ENCODE assay signal across 18 mouse cellular contexts in the genomic region with DNA sequence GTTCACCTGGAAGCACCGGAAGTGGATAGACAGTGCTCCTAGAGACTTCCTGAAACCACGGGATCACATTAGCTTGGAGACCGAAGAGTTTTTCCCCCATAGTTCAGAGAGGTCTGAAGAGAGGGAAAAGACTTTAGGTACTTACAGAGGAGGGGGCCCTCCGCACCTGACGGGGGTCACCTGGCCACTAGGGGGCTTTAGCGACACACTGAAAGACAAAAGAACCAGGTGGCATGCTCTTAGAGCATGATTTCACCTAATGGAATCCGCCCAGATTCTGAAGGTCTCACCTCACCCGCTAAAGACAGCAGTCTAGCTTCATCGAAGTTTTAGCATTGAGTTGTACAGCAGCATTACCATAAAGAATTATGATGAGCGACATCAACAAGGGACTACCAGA. TPM values are rescaled to one million over a fixed set of nuclear protein-coding genes. Genes with fewer than 3 reads are reported as not detected.
DNase-seq lines count a peak whose midpoint lies in the region; ATAC-seq and TF ChIP-seq lines count a peak whose summit lies in the region.
"Had no signal": no experiment of that assay in that cellular context is flagged by ENCODE, and none has a peak within 500 bp of the region (broad histone marks: within the 10 kb centered on the region; RNA-seq: fewer than 3 reads in every experiment).

No protein-coding gene starts in this region.

- no peaks in the 10 kb centered on the region for H3K36me3 ChIP-seq in liver, adult 2 months (ENCODE audit: control insufficient read depth, insufficient read depth, low read length)
- no peaks in the 10 kb centered on the region for H3K36me3 ChIP-seq in liver, embryonic 11.5 days (ENCODE audit: control insufficient read depth, insufficient read depth, low read length)
- H3K36me3 ChIP-seq in hindbrain, embryonic 14.5 days (replicated peaks; ENCODE audit: control insufficient read depth, insufficient read depth), result no peaks in the 10 kb centered on the region
- H3K36me3 ChIP-seq: neural tube, embryonic 15.5 days had no signal

- no peak for TF ChIP-seq POLR2A in liver, adult 2 months (IDR thresholded peaks at IDR 0.05; ENCODE audit: extremely low read depth, insufficient read depth, low read length)

- no peaks in the 10 kb centered on the region for H3K9me3 ChIP-seq in liver, embryonic 11.5 days (ENCODE audit: control insufficient read depth, low read length)
- H3K9me3 ChIP-seq in hindbrain, embryonic 14.5 days (ENCODE audit: control insufficient read depth, low read length), result no peaks in the 10 kb centered on the region
- H3K9me3 ChIP-seq: neural tube, embryonic 15.5 days had no signal

- WGBS in liver, adult 2 months, result 30% methylated on average over 10 of the region's 10 CpGs
- 30% methylated on average over 10 of the region's 10 CpGs for WGBS in liver, embryonic 11.5 days
- 44% methylated on average over 10 of the region's 10 CpGs for WGBS in hindbrain, embryonic 14.5 days

- H3K4me3 ChIP-seq in liver, adult 2 months (ENCODE audit: insufficient read depth, low read depth, low read length), result no peak overlapping the region
- no peak overlapping the region for H3K4me3 ChIP-seq in liver, embryonic 11.5 days (ENCODE audit: low read depth, low read length)
- no peak overlapping the region for H3K4me3 ChIP-seq in hindbrain, embryonic 14.5 days (replicated peaks; ENCODE audit: low read length)
- H3K4me3 ChIP-seq: megakaryocyte, embryonic 14.5 days; neural tube, embryonic 15.5 days had no signal

- peak; percentile 41 for TF ChIP-seq CTCF in liver, adult 2 months (IDR thresholded peaks at IDR 0.05; ENCODE audit: low read depth, low read length)

- no peak overlapping the region for H3K27ac ChIP-seq in liver, adult 2 months (replicated peaks; ENCODE audit: insufficient read depth, low read depth, low read length)
- no peak overlapping the region for H3K27ac ChIP-seq in liver, embryonic 11.5 days (ENCODE audit: low read depth, low read length)
- no peak overlapping the region for H3K27ac ChIP-seq in hindbrain, embryonic 14.5 days
- H3K27ac ChIP-seq: hindbrain, postnatal 0 days; neural tube, embryonic 15.5 days had no signal

- H3K27me3 ChIP-seq in liver, adult 2 months (ENCODE audit: control insufficient read depth, insufficient read depth, low read length), result no peaks in the 10 kb centered on the region
- no peaks in the 10 kb centered on the region for H3K27me3 ChIP-seq in liver, embryonic 11.5 days (replicated peaks; ENCODE audit: control insufficient read depth, insufficient read depth, low read length)
- H3K27me3 ChIP-seq in hindbrain, embryonic 14.5 days (ENCODE audit: control insufficient read depth, insufficient read depth, low read length), result no peaks in the 10 kb centered on the region
- H3K27me3 ChIP-seq: megakaryocyte, embryonic 14.5 days; neural tube, embryonic 15.5 days had no signal

- H3K79me2 ChIP-seq in liver, adult 2 months (ENCODE audit: control insufficient read depth, insufficient read depth, low read length), result no peaks in the 10 kb centered on the region

- DNase-seq in liver, adult 2 months (ENCODE audit: extremely low read depth, low read depth, low spot score), result peak; percentile 17
- DNase-seq in liver, embryonic 11.5 days (ENCODE audit: low spot score), result no peak
- peak; percentile 30 for DNase-seq in R1 (ENCODE audit: low read depth, low spot score)
- peak; percentile 39 for DNase-seq in kidney, postnatal 14 days
- DNase-seq in lung, postnatal 14 days, result peak; percentile 50
- DNase-seq in embryo, embryonic 10 days (ENCODE audit: low spot score), result no peak
- no peak for DNase-seq in hindbrain, embryonic 14.5 days (ENCODE audit: low spot score)
- DNase-seq: adrenal gland, adult 8-10 months; cerebellum, adult 8-10 months; right cerebral cortex, adult 18-20 months had no signal

- H3K9ac ChIP-seq in liver, adult 2 months (ENCODE audit: low read depth, low read length), result no peak overlapping the region
- no peak overlapping the region for H3K9ac ChIP-seq in liver, embryonic 11.5 days (ENCODE audit: low read depth, low read length)
- no peak overlapping the region for H3K9ac ChIP-seq in hindbrain, embryonic 14.5 days
- H3K9ac ChIP-seq: neural tube, embryonic 15.5 days had no signal

- H3K4me2 ChIP-seq in liver, embryonic 11.5 days, result no peak overlapping the region
- H3K4me2 ChIP-seq in hindbrain, embryonic 14.5 days (replicated peaks), result no peak overlapping the region
- H3K4me2 ChIP-seq: neural tube, embryonic 15.5 days had no signal

- no peak for ATAC-seq in liver, embryonic 11.5 days (replicated peaks; ENCODE audit: low FRiP score)
- ATAC-seq in hindbrain, embryonic 14.5 days (ENCODE audit: low FRiP score), result no peak
- ATAC-seq: hindbrain, postnatal 0 days had no signal

- no peaks in the 10 kb centered on the region for H3K4me1 ChIP-seq in liver, adult 2 months (ENCODE audit: control insufficient read depth, insufficient read depth, low read length)
- no peaks in the 10 kb centered on the region for H3K4me1 ChIP-seq in liver, embryonic 11.5 days (replicated peaks; ENCODE audit: control insufficient read depth, insufficient read depth, low read length)
- no peaks in the 10 kb centered on the region for H3K4me1 ChIP-seq in hindbrain, embryonic 14.5 days (replicated peaks; ENCODE audit: control insufficient read depth, insufficient read depth, low read length)
- H3K4me1 ChIP-seq: megakaryocyte, embryonic 14.5 days; neural tube, embryonic 15.5 days had no signal

RNA-seq across cellular contexts. Expression of a gene that starts 16.0 kb away (rescaled TPM):
- total RNA-seq in liver, adult 2 months (2014; rRNA removed), result not detected in 2 replicates
- polyA plus RNA-seq in liver, adult 2 months (2012; rRNA removed), result not detected in 2 replicates
- 0.26 TPM in 1 of 2 replicates, not detected in the other for polyA plus RNA-seq in liver, embryonic 11.5 days (2014; fragmentation: Nextera tagmentation; extraction: Ambion mirVana)
- polyA plus RNA-seq in hindbrain, embryonic 14.5 days (2014; fragmentation: Nextera tagmentation; extraction: Ambion mirVana), result not detected in 2 replicates
- total RNA-seq: adrenal gland, adult 8-10 months; hindbrain, postnatal 0 days; layer of hippocampus, adult 8-10 months had no signal
- polyA plus RNA-seq: frontal cortex, adult 2 months; heart, embryonic 16.5 days; hindbrain, postnatal 0 days; limb, embryonic 14.5 days; neural tube, embryonic 15.5 days; spleen, adult 2 months had no signal

RNA-seq across cellular contexts. Expression of a gene that starts 27.3 kb away (rescaled TPM):
- 1.8 and 10.5 TPM in 2 replicates for total RNA-seq in liver, adult 2 months (2014; rRNA removed)
- 5.2 and 10.0 TPM in 2 replicates for polyA plus RNA-seq in liver, adult 2 months (2012; rRNA removed)
- 6.9 and 10.3 TPM in 2 replicates for polyA plus RNA-seq in liver, embryonic 11.5 days (2014; fragmentation: Nextera tagmentation; extraction: Ambion mirVana)
- polyA plus RNA-seq in hindbrain, embryonic 14.5 days (2014; fragmentation: Nextera tagmentation; extraction: Ambion mirVana), result 1.9 and 3.6 TPM in 2 replicates

Comparison
In these comparisons a context has a peak if more than half of its experiments do, and no peak if none do; other contexts are left out.
1. DNase-seq: peak in liver, adult 2 months (single experiment), R1 (single experiment), kidney, postnatal 14 days (single experiment) and lung, postnatal 14 days (single experiment); none in liver, embryonic 11.5 days (single experiment), embryo, embryonic 10 days (single experiment) and hindbrain, embryonic 14.5 days (single experiment).